Mouse (Mus musculus) brain, embryonic 14.5 days (tissue): ENCODE measurements around the gene Gm13889.

Source experiments
- CTCF ChIP-seq: fragments of 200-500 bp; IDR thresholded peaks from 2 replicates; pipeline ENCODE4 v1.5.1; 2012; ENCODE audit warnings: inconsistent platforms, mild to moderate bottlenecking, moderate library complexity, borderline replicate concordance; ENCODE audit not compliant: insufficient read depth, insufficient read length; ENCODE audit errors: extremely low read depth
- POLR2A ChIP-seq: fragments of 200-500 bp; IDR thresholded peaks from 2 replicates; pipeline ENCODE4 v1.6.1; 2012; ENCODE audit warnings: mild to moderate bottlenecking, inconsistent platforms, borderline replicate concordance; ENCODE audit not compliant: poor library complexity, insufficient read depth, insufficient read length, severe bottlenecking; ENCODE audit errors: extremely low read depth

DNA sequence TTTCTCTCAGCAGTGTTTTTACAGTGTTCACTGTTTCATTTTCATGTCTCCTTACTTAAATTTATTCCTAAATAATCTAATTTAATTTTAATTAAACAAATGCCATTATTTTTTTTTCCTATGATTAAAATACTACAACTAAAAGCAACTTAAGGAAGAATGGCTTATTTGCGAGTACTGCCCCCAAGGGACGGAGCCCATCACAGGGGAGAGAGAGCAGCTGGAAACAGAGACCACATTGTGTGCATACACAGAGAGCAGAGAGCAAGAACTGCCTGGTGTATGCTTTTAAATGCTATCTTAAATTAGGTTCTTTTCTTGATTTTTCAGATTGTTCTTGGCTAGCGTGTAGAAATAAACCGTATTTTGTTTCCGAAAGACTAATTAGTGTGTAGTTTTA, 10.0 kb downstream of the Gm13889 start:
- TF ChIP-seq POLR2A (no peak), CTCF (no peak)
